Mouse (Mus musculus): ENCODE results near the gene Gtsf1l.

DNA sequence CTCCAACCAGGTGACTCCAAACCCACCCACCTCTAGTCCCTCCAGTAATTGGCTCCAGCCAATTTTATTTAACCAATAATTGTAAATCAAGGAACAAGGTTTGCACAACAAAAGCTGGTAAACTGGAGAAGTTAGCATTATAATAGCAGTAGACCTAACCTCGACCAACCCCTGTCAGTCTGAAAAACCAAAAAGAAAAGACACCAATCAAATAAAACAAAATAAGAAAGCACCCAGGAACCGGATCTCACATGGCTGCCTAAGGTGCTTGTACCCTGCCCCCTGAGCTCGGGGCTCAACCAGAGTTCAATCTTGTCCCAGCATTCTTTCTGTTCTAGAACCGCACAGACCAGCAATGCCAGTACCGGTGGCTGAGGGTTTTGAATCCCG is 25.5 kb downstream of the Gtsf1l start:
- TF ChIP-seq POLR2A (IDR thresholded peaks at IDR 0.05; ENCODE audit: control insufficient read depth, extremely low read depth, insufficient read depth, low read length, poor library complexity) (no peak), CTCF (IDR thresholded peaks at IDR 0.05; ENCODE audit: borderline replicate concordance, control insufficient read depth, extremely low read depth, insufficient read depth, low read length, poor library complexity) (no peak)

All from thymus, adult 2 months (tissue).